In genomic region chr12:51827958-51828650, GRCm38 (mm10) we compare ENCODE assay signal across 7 mouse cellular contexts. TPM values are rescaled to one million over a fixed set of nuclear protein-coding genes. Genes with fewer than 3 reads are reported as not detected.
A peak's percentile ranks its signal among the peaks of the same experiment; 100 is the strongest.
DNase-seq lines count a peak whose midpoint lies in the region; ATAC-seq and TF ChIP-seq lines count a peak whose summit lies in the region.

No protein-coding gene starts in this region.

- intact Hi-C loops in left cerebral cortex, postnatal 4 days (cut with DNase I), result loop anchor here (5.0 kb wide), 1 partner anchor 174 kb away; no protein-coding TSS in a partner anchor

- no peaks in the 10 kb centered on the region for H3K9me3 ChIP-seq in lung, postnatal 0 days (ENCODE audit: low read length)
- H3K9me3 ChIP-seq in forebrain, embryonic 10.5 days, result no peaks in the 10 kb centered on the region
- no peaks in the 10 kb centered on the region for H3K9me3 ChIP-seq in limb, embryonic 11.5 days (ENCODE audit: control insufficient read depth, low read length)

- peak overlapping the region; percentile 68 for H3K4me2 ChIP-seq in lung, postnatal 0 days (replicated peaks; ENCODE audit: low read depth, low read length)
- peak overlapping the region; percentile 48 for H3K4me2 ChIP-seq in limb, embryonic 11.5 days (ENCODE audit: low read depth, severe bottlenecking)

- 7% methylated on average over 6 of the region's 6 CpGs for WGBS in lung, postnatal 0 days
- 38% methylated on average over 6 of the region's 6 CpGs for WGBS in forebrain, embryonic 10.5 days
- WGBS in limb, embryonic 11.5 days, result 30% methylated on average over 6 of the region's 6 CpGs
- 14% methylated on average over 6 of the region's 6 CpGs for WGBS in olfactory bulb, adult 2 months

- no peaks in the 10 kb centered on the region for H3K27me3 ChIP-seq in lung, postnatal 0 days (replicated peaks; ENCODE audit: insufficient read depth, low read length)
- peaks cover 15% of the 10 kb centered on the region for H3K27me3 ChIP-seq in forebrain, embryonic 10.5 days (ENCODE audit: poor library complexity, severe bottlenecking)
- H3K27me3 ChIP-seq in limb, embryonic 11.5 days (ENCODE audit: control insufficient read depth, insufficient read depth, low read length), result no peaks in the 10 kb centered on the region

- no peak for TF ChIP-seq POLR2A in olfactory bulb, adult 2 months (IDR thresholded peaks at IDR 0.05; ENCODE audit: insufficient read depth, low read depth, low read length)

- ATAC-seq in lung, postnatal 0 days, result no peak
- ATAC-seq in limb, embryonic 11.5 days (ENCODE audit: insufficient number of reproducible peaks, low FRiP score, low TSS enrichment, low read depth), result no peak
- ATAC-seq in frontal cortex, adult (ENCODE audit: low TSS enrichment), result no peak

- peak overlapping the region; percentile 88 for H3K4me3 ChIP-seq in lung, postnatal 0 days (ENCODE audit: low read depth, low read length)
- peak overlapping the region; percentile 64 for H3K4me3 ChIP-seq in forebrain, embryonic 10.5 days
- peak overlapping the region; percentile 72 for H3K4me3 ChIP-seq in limb, embryonic 11.5 days (ENCODE audit: low read depth, low read length)
- peak overlapping the region; percentile 80 for H3K4me3 ChIP-seq in olfactory bulb, adult 2 months (ENCODE audit: insufficient read depth, low read depth, low read length)

- no peak for TF ChIP-seq CTCF in lung, postnatal 0 days (IDR thresholded peaks at IDR 0.05)
- TF ChIP-seq CTCF in olfactory bulb, adult 2 months (IDR thresholded peaks at IDR 0.05; ENCODE audit: insufficient read depth, low read depth, low read length), result no peak

- peak overlapping the region; percentile 100 for H3K27ac ChIP-seq in lung, postnatal 0 days (ENCODE audit: low read length)
- peak overlapping the region; percentile 99 for H3K27ac ChIP-seq in forebrain, embryonic 10.5 days
- H3K27ac ChIP-seq in limb, embryonic 11.5 days (replicated peaks; ENCODE audit: low read depth, low read length), result no peak overlapping the region; the same call in 1 of the 2 replicates
- H3K27ac ChIP-seq in olfactory bulb, adult 2 months (ENCODE audit: insufficient read depth, low read depth, low read length), result no peak overlapping the region

- peak overlapping the region; percentile 98 for H3K9ac ChIP-seq in lung, postnatal 0 days (replicated peaks; ENCODE audit: low read depth)
- peak overlapping the region; percentile 99 for H3K9ac ChIP-seq in limb, embryonic 11.5 days (ENCODE audit: low read length)

- TF ChIP-seq EP300 in lung, postnatal 0 days (IDR thresholded peaks at IDR 0.05), result no peak

- no peak for DNase-seq in lung, postnatal 0 days (ENCODE audit: low spot score)
- no peak for DNase-seq in lung, postnatal 10 days
- DNase-seq in forebrain, embryonic 10.5 days (ENCODE audit: extremely low spot score, low spot score), result no peak
- DNase-seq in limb, embryonic 11.5 days (ENCODE audit: low spot score), result no peak
- DNase-seq in left cerebral cortex, postnatal 4 days, result no peak

- peaks cover 7% of the 10 kb centered on the region; the same call in 1 of the 2 replicates for H3K4me1 ChIP-seq in lung, postnatal 0 days (ENCODE audit: insufficient read depth, low read depth, low read length)
- H3K4me1 ChIP-seq in forebrain, embryonic 10.5 days, result peaks cover 24% of the 10 kb centered on the region
- H3K4me1 ChIP-seq in limb, embryonic 11.5 days (ENCODE audit: control insufficient read depth, insufficient read depth, low read length), result peaks cover 6% of the 10 kb centered on the region
- H3K4me1 ChIP-seq in olfactory bulb, adult 2 months (ENCODE audit: control insufficient read depth, insufficient read depth, low read length), result 0 out of 2 replicates have a peak, but pooled peaks cover 2% of the 10 kb centered on the region

- peaks cover 4% of the 10 kb centered on the region; the same call in 1 of the 2 replicates for H3K36me3 ChIP-seq in lung, postnatal 0 days (ENCODE audit: insufficient read depth, low read length)
- H3K36me3 ChIP-seq in forebrain, embryonic 10.5 days (replicated peaks), result peaks cover 38% of the 10 kb centered on the region
- H3K36me3 ChIP-seq in limb, embryonic 11.5 days (ENCODE audit: control insufficient read depth, insufficient read depth, low read length), result peaks cover 5% of the 10 kb centered on the region; the same call in 1 of the 2 replicates

RNA-seq across cellular contexts. Expression of gene Hectd1, which starts 1.2 kb away (rescaled TPM):
- 27.5 and 31.8 TPM in 2 replicates for polyA plus RNA-seq in lung, postnatal 0 days (2015; fragmentation: Nextera tagmentation; extraction: Ambion mirVana)
- polyA plus RNA-seq in forebrain, embryonic 10.5 days (2016; fragmentation: Nextera tagmentation; extraction: Ambion mirVana), result 30.9 and 32.3 TPM in 2 replicates
- polyA plus RNA-seq in limb, embryonic 11.5 days (2014; fragmentation: Nextera tagmentation; extraction: Ambion mirVana), result 40.0 and 43.1 TPM in 2 replicates
- polyA plus RNA-seq in olfactory bulb, adult 2 months (2012; ENCODE audit: insufficient read depth, insufficient read length, low replicate concordance, missing spikeins), result 50.8 TPM in 1 of 2 replicates, not detected in the other
- total RNA-seq in left cerebral cortex, postnatal 4 days (2021), result 10 to 100 TPM; 93.8 to 99.4 TPM

Comparison
In these comparisons a context has a peak if more than half of its experiments do, and no peak if none do; other contexts are left out.
1. H3K27ac ChIP-seq: peak in lung, postnatal 0 days (single experiment) and forebrain, embryonic 10.5 days (single experiment); none in limb, embryonic 11.5 days (single experiment) and olfactory bulb, adult 2 months (single experiment).
2. Peak in every context shown above with its lines, with median percentiles within 50 percentile points of each other: H3K4me3 ChIP-seq.